Mouse (Mus musculus) brain, embryonic 14.5 days (tissue): Measurements from ENCODE around the gene Fstl4.

Source experiments
- CTCF ChIP-seq: fragments of 200-500 bp; IDR thresholded peaks from 2 replicates; pipeline ENCODE4 v1.5.1; 2012; ENCODE audit warnings: inconsistent platforms, mild to moderate bottlenecking, moderate library complexity, borderline replicate concordance; ENCODE audit not compliant: insufficient read depth, insufficient read length; ENCODE audit errors: extremely low read depth
- POLR2A ChIP-seq: fragments of 200-500 bp; IDR thresholded peaks from 2 replicates; pipeline ENCODE4 v1.6.1; 2012; ENCODE audit warnings: mild to moderate bottlenecking, inconsistent platforms, borderline replicate concordance; ENCODE audit not compliant: poor library complexity, insufficient read depth, insufficient read length, severe bottlenecking; ENCODE audit errors: extremely low read depth

DNA sequence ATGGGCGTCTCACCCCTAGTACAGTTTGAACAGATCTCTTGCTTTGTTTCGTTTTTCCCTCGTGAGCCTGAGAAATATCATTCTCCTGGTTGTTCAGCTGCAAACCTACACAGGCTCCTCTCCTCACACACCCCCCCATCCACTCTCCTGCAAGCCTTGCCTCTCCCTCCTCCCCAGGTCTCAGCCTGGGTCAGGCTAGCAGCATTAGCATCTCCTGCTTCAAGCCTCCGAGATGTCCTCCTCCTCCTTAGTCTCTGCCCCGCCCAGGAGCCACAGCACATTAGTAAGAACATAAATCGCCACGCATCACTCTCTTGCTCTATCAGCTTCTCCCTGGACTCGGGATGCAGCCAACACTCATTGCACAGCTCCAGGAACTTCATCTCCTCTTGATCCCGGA lies 204.4 kb downstream of the Fstl4 start:
- TF ChIP-seq CTCF (no peak), POLR2A (no peak)
